Comparison of ENCODE assay signal across 12 mouse cellular contexts in the genomic region with DNA sequence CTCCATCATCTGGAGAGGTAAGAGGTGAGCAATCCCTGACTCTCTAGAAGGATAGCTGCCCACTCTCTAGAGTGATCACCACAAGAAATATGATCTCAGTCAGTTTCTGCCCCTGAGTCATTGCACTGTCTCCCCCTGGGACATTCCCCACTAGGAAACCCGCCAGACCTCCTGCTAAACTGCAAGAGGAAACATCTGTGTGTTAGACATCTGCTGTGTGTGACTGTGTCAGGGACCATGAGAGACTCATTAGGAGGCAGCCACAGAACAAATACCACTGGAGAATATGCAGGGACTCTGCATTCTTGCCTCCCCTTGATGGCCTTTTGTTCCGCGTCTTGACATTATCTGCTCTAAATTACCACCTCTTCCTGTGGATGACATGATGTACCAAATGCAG. TPM values are rescaled to one million over a fixed set of nuclear protein-coding genes. Genes with fewer than 3 reads are reported as not detected.
A peak's percentile ranks its signal among the peaks of the same experiment; 100 is the strongest.
DNase-seq lines count a peak whose midpoint lies in the region; ATAC-seq and TF ChIP-seq lines count a peak whose summit lies in the region.
"Had no signal": no experiment of that assay in that cellular context is flagged by ENCODE, and none has a peak within 500 bp of the region (broad histone marks: within the 10 kb centered on the region; RNA-seq: fewer than 3 reads in every experiment).

No protein-coding gene starts in this region.

- POLR2A ChIA-PET in Patski (lab: Charles Lee) = no interaction called here

- H3K27ac ChIP-seq in kidney, postnatal 0 days = no peak overlapping the region
- H3K27ac ChIP-seq in midbrain, postnatal 0 days (ENCODE audit: low read depth, low read length) = no peak overlapping the region
- H3K27ac ChIP-seq in hindbrain, embryonic 13.5 days = no peak overlapping the region
- H3K27ac ChIP-seq in midbrain, embryonic 15.5 days = no peak overlapping the region

- H3K9me3 ChIP-seq in kidney, postnatal 0 days (replicated peaks; ENCODE audit: low read length) = no peaks in the 10 kb centered on the region
- H3K9me3 ChIP-seq in midbrain, postnatal 0 days (ENCODE audit: low read length) = no peaks in the 10 kb centered on the region
- no peaks in the 10 kb centered on the region for H3K9me3 ChIP-seq in hindbrain, embryonic 13.5 days
- no peaks in the 10 kb centered on the region for H3K9me3 ChIP-seq in midbrain, embryonic 15.5 days
- H3K9me3 ChIP-seq: G1E had no signal

- TF ChIP-seq CTCF in kidney, postnatal 0 days (IDR thresholded peaks at IDR 0.05; ENCODE audit: low read depth) = no peak
- TF ChIP-seq CTCF in Patski (IDR thresholded peaks at IDR 0.05) = no peak
- no peak for TF ChIP-seq CTCF in midbrain, postnatal 0 days (IDR thresholded peaks at IDR 0.05)

- DNase-seq in kidney, postnatal 0 days (ENCODE audit: low spot score) = peak; percentile 49
- DNase-seq in kidney, adult 8-10 months = no peak
- DNase-seq in Patski (ENCODE audit: low read depth, low spot score) = no peak
- DNase-seq in gastrocnemius, postnatal 10 days = peak; percentile 61
- DNase-seq in midbrain, postnatal 0 days (ENCODE audit: low spot score) = no peak

- H3K4me1 ChIP-seq in kidney, postnatal 0 days (replicated peaks; ENCODE audit: insufficient read depth, low read length) = no peaks in the 10 kb centered on the region
- no peaks in the 10 kb centered on the region for H3K4me1 ChIP-seq in midbrain, postnatal 0 days (ENCODE audit: insufficient read depth, low read length)
- H3K4me1 ChIP-seq in hindbrain, embryonic 13.5 days (replicated peaks) = no peaks in the 10 kb centered on the region
- no peaks in the 10 kb centered on the region for H3K4me1 ChIP-seq in midbrain, embryonic 15.5 days

- CTCF ChIA-PET in Patski (lab: Charles Lee) = no interaction called here

- WGBS in kidney, postnatal 0 days = 41% methylated on average over 3 of the region's 3 CpGs
- WGBS in midbrain, postnatal 0 days = 82% methylated on average over 3 of the region's 3 CpGs
- 67% methylated on average over 3 of the region's 3 CpGs for whole genome bisulfite sequencing in hindbrain, embryonic 13.5 days
- WGBS in midbrain, embryonic 15.5 days = 64% methylated on average over 3 of the region's 3 CpGs

- in situ Hi-C loops in Patski (cut with MboI; ENCODE audit: low pct_unique_long_range_greater_than_20kb) = no loop called here

- no peak for ATAC-seq in kidney, postnatal 0 days (replicated peaks; ENCODE audit: low FRiP score, low read depth)
- peak; percentile 26 for ATAC-seq in Patski
- peak; percentile 78 for ATAC-seq in megakaryocyte progenitor cell, adult 5-6 weeks (replicated peaks; ENCODE audit: poor library complexity)
- no peak for ATAC-seq in midbrain, postnatal 0 days (ENCODE audit: low FRiP score)
- ATAC-seq in hindbrain, embryonic 13.5 days (ENCODE audit: low FRiP score) = no peak
- ATAC-seq in midbrain, embryonic 15.5 days (replicated peaks) = no peak
- ATAC-seq: forebrain, embryonic 16.5 days had no signal

- no peaks in the 10 kb centered on the region for H3K36me3 ChIP-seq in kidney, postnatal 0 days (ENCODE audit: insufficient read depth, low read length)
- no peaks in the 10 kb centered on the region for H3K36me3 ChIP-seq in midbrain, postnatal 0 days (ENCODE audit: insufficient read depth, low read length)
- H3K36me3 ChIP-seq in hindbrain, embryonic 13.5 days = no peaks in the 10 kb centered on the region
- no peaks in the 10 kb centered on the region for H3K36me3 ChIP-seq in midbrain, embryonic 15.5 days (replicated peaks)
- H3K36me3 ChIP-seq: G1E had no signal

- H3K4me3 ChIP-seq in kidney, postnatal 0 days (replicated peaks; ENCODE audit: low read depth, low read length) = no peak overlapping the region
- H3K4me3 ChIP-seq in midbrain, postnatal 0 days (ENCODE audit: low read depth, low read length) = no peak overlapping the region
- H3K4me3 ChIP-seq in hindbrain, embryonic 13.5 days = no peak overlapping the region
- H3K4me3 ChIP-seq in midbrain, embryonic 15.5 days = no peak overlapping the region
- H3K4me3 ChIP-seq: layer of hippocampus, adult 2 months had no signal

- H3K4me2 ChIP-seq in kidney, postnatal 0 days (ENCODE audit: low read length) = no peak overlapping the region
- H3K4me2 ChIP-seq in midbrain, postnatal 0 days (ENCODE audit: low read depth, low read length, poor library complexity, severe bottlenecking) = no peak overlapping the region
- H3K4me2 ChIP-seq in hindbrain, embryonic 13.5 days = no peak overlapping the region
- no peak overlapping the region for H3K4me2 ChIP-seq in midbrain, embryonic 15.5 days

- H3K27me3 ChIP-seq in kidney, postnatal 0 days (ENCODE audit: insufficient read depth, low read length) = no peaks in the 10 kb centered on the region
- no peaks in the 10 kb centered on the region for H3K27me3 ChIP-seq in Patski
- no peaks in the 10 kb centered on the region for H3K27me3 ChIP-seq in midbrain, postnatal 0 days (ENCODE audit: insufficient read depth, low read length)
- H3K27me3 ChIP-seq in hindbrain, embryonic 13.5 days = no peaks in the 10 kb centered on the region
- H3K27me3 ChIP-seq in midbrain, embryonic 15.5 days (replicated peaks) = no peaks in the 10 kb centered on the region

- no peak overlapping the region for H3K9ac ChIP-seq in kidney, postnatal 0 days (ENCODE audit: low read depth, low read length)
- H3K9ac ChIP-seq in midbrain, postnatal 0 days (replicated peaks; ENCODE audit: low read length, poor library complexity, severe bottlenecking) = no peak overlapping the region
- H3K9ac ChIP-seq in hindbrain, embryonic 13.5 days = no peak overlapping the region
- no peak overlapping the region for H3K9ac ChIP-seq in midbrain, embryonic 15.5 days

RNA-seq across cellular contexts. Expression of gene Zfp658, which starts 7.5 kb away (rescaled TPM):
- polyA plus RNA-seq in kidney, postnatal 0 days (2015; fragmentation: Nextera tagmentation; extraction: Ambion mirVana) = 1.8 and 2.1 TPM in 2 replicates
- 3.2 TPM for polyA plus RNA-seq in Patski (2021)
- total RNA-seq in gastrocnemius, postnatal 10 days (2021) = 1 to 10 TPM; 1.2 to 1.4 TPM
- total RNA-seq in megakaryocyte progenitor cell, adult 5-6 weeks (2015) = 0.54 and 1.1 TPM in 2 replicates
- total RNA-seq in megakaryocyte progenitor cell, adult 5-6 weeks (2017) = 1.0 and 2.1 TPM in 2 replicates
- total RNA-seq in midbrain, postnatal 0 days (2014; rRNA removed) = 9.4 and 13.0 TPM in 2 replicates
- polyA plus RNA-seq in midbrain, postnatal 0 days (2015; fragmentation: Nextera tagmentation; extraction: Ambion mirVana) = 2.4 and 3.1 TPM in 2 replicates
- polyA plus RNA-seq in hindbrain, embryonic 13.5 days (2015; fragmentation: Nextera tagmentation; extraction: Ambion mirVana) = 8.5 and 10.0 TPM in 2 replicates
- polyA plus RNA-seq in midbrain, embryonic 15.5 days (2015; fragmentation: Nextera tagmentation; extraction: Ambion mirVana) = 9.5 and 10.4 TPM in 2 replicates

RNA-seq across cellular contexts. Expression of gene Cd33, which starts 10.3 kb away (rescaled TPM):
- polyA plus RNA-seq in kidney, postnatal 0 days (2015; fragmentation: Nextera tagmentation; extraction: Ambion mirVana) = 0.75 and 1.2 TPM in 2 replicates
- 0.06 TPM for polyA plus RNA-seq in Patski (2021)
- total RNA-seq in gastrocnemius, postnatal 10 days (2021) = 1 to 10 TPM; 3.1 to 3.9 TPM
- 6.5 and 9.1 TPM in 2 replicates for total RNA-seq in megakaryocyte progenitor cell, adult 5-6 weeks (2015)
- 4.2 and 4.9 TPM in 2 replicates for total RNA-seq in megakaryocyte progenitor cell, adult 5-6 weeks (2017)
- 1.5 TPM in 2 replicates for total RNA-seq in midbrain, postnatal 0 days (2014; rRNA removed)
- 1.4 and 2.1 TPM in 2 replicates for polyA plus RNA-seq in midbrain, postnatal 0 days (2015; fragmentation: Nextera tagmentation; extraction: Ambion mirVana)
- polyA plus RNA-seq in hindbrain, embryonic 13.5 days (2015; fragmentation: Nextera tagmentation; extraction: Ambion mirVana) = 0.71 and 0.91 TPM in 2 replicates
- polyA plus RNA-seq in midbrain, embryonic 15.5 days (2015; fragmentation: Nextera tagmentation; extraction: Ambion mirVana) = 0.41 and 0.95 TPM in 2 replicates

RNA-seq across cellular contexts. Expression of gene Zfp719, which starts 24.9 kb away (rescaled TPM):
- 7.8 and 9.3 TPM in 2 replicates for polyA plus RNA-seq in kidney, postnatal 0 days (2015; fragmentation: Nextera tagmentation; extraction: Ambion mirVana)
- 8.7 TPM for polyA plus RNA-seq in Patski (2021)
- 1 to 10 TPM; 6.1 to 7.3 TPM for total RNA-seq in gastrocnemius, postnatal 10 days (2021)
- total RNA-seq in megakaryocyte progenitor cell, adult 5-6 weeks (2015) = 11.6 and 12.4 TPM in 2 replicates
- 6.8 and 7.3 TPM in 2 replicates for total RNA-seq in megakaryocyte progenitor cell, adult 5-6 weeks (2017)
- 13.9 and 15.5 TPM in 2 replicates for total RNA-seq in midbrain, postnatal 0 days (2014; rRNA removed)
- 4.9 and 5.5 TPM in 2 replicates for polyA plus RNA-seq in midbrain, postnatal 0 days (2015; fragmentation: Nextera tagmentation; extraction: Ambion mirVana)
- polyA plus RNA-seq in hindbrain, embryonic 13.5 days (2015; fragmentation: Nextera tagmentation; extraction: Ambion mirVana) = 15.1 and 15.5 TPM in 2 replicates
- 14.6 and 15.3 TPM in 2 replicates for polyA plus RNA-seq in midbrain, embryonic 15.5 days (2015; fragmentation: Nextera tagmentation; extraction: Ambion mirVana)

RNA-seq across cellular contexts. Expression of gene 4931406B18Rik, which starts 48.8 kb away (rescaled TPM):
- polyA plus RNA-seq in kidney, postnatal 0 days (2015; fragmentation: Nextera tagmentation; extraction: Ambion mirVana) = not detected in 2 replicates
- polyA plus RNA-seq in Patski (2021) = not detected
- not detected for total RNA-seq in gastrocnemius, postnatal 10 days (2021)
- total RNA-seq in megakaryocyte progenitor cell, adult 5-6 weeks (2015) = not detected in 2 replicates
- not detected in 2 replicates for total RNA-seq in megakaryocyte progenitor cell, adult 5-6 weeks (2017)
- not detected in 2 replicates for total RNA-seq in midbrain, postnatal 0 days (2014; rRNA removed)
- polyA plus RNA-seq in midbrain, postnatal 0 days (2015; fragmentation: Nextera tagmentation; extraction: Ambion mirVana) = not detected in 2 replicates
- polyA plus RNA-seq in hindbrain, embryonic 13.5 days (2015; fragmentation: Nextera tagmentation; extraction: Ambion mirVana) = not detected in 2 replicates
- 0.06 TPM in 1 of 2 replicates, not detected in the other for polyA plus RNA-seq in midbrain, embryonic 15.5 days (2015; fragmentation: Nextera tagmentation; extraction: Ambion mirVana)
- total RNA-seq: layer of hippocampus, adult 2 months had no signal
- polyA plus RNA-seq: forebrain, embryonic 16.5 days; G1E; lung, embryonic 16.5 days had no signal

RNA-seq across cellular contexts. Expression of gene Zfp819, which starts 52.4 kb away (rescaled TPM):
- polyA plus RNA-seq in kidney, postnatal 0 days (2015; fragmentation: Nextera tagmentation; extraction: Ambion mirVana) = 0.08 TPM in 1 of 2 replicates, not detected in the other
- polyA plus RNA-seq in Patski (2021) = 1.1 TPM
- total RNA-seq in gastrocnemius, postnatal 10 days (2021) = not detected
- 0.96 and 1.8 TPM in 2 replicates for total RNA-seq in megakaryocyte progenitor cell, adult 5-6 weeks (2015)
- 0.91 and 2.2 TPM in 2 replicates for total RNA-seq in megakaryocyte progenitor cell, adult 5-6 weeks (2017)
- 1.3 and 1.6 TPM in 2 replicates for total RNA-seq in midbrain, postnatal 0 days (2014; rRNA removed)
- 0.23 and 0.49 TPM in 2 replicates for polyA plus RNA-seq in midbrain, postnatal 0 days (2015; fragmentation: Nextera tagmentation; extraction: Ambion mirVana)
- 0.43 and 0.56 TPM in 2 replicates for polyA plus RNA-seq in hindbrain, embryonic 13.5 days (2015; fragmentation: Nextera tagmentation; extraction: Ambion mirVana)
- 0.33 and 0.43 TPM in 2 replicates for polyA plus RNA-seq in midbrain, embryonic 15.5 days (2015; fragmentation: Nextera tagmentation; extraction: Ambion mirVana)
- polyA plus RNA-seq: G1E had no signal

Comparison
In these comparisons a context has a peak if more than half of its experiments do, and no peak if none do; other contexts are left out.
1. DNase-seq: peak in kidney, postnatal 0 days (single experiment) and gastrocnemius, postnatal 10 days (single experiment); none in kidney, adult 8-10 months (0 of 2), Patski (single experiment) and midbrain, postnatal 0 days (single experiment).
2. ATAC-seq: peak in Patski (single experiment) and megakaryocyte progenitor cell, adult 5-6 weeks (single experiment); none in kidney, postnatal 0 days (single experiment), midbrain, postnatal 0 days (single experiment), hindbrain, embryonic 13.5 days (single experiment) and midbrain, embryonic 15.5 days (single experiment).